Mouse (Mus musculus) intestine, embryonic 14.5 days (tissue): ENCODE measurements at regions not wholly inside any gene's neighbourhood (a gene's known extent, or its start where the extent isn't known, plus 50 kb on each side); places are given as distances from the start of the nearest gene placed in this dataset.

ENCODE experiments used
- ATAC-seq: fragments of 200-750 bp; cut with Nextera tagmentation; replicated peaks from 2 replicates; pipeline ENCODE4 v1.8.0; 2017; ENCODE audit warnings: low read depth, moderate number of reproducible peaks, moderate TSS enrichment, moderate library complexity; ENCODE audit not compliant: low FRiP score, low TSS enrichment
- DNase-seq: peaks from one replicate; pipeline ENCODE4 v3.0.0-alpha.2; 2018; ENCODE audit warnings: low spot score
- H3K27ac ChIP-seq: fragments of 300-500 bp; sonication (generic); 2 replicates; pipeline ENCODE4 v1.5.1; 2014; ENCODE audit warnings: low read depth, mild to moderate bottlenecking, control low read depth
- H3K27me3 ChIP-seq: fragments of 300-500 bp; sonication (generic); replicated peaks from 2 replicates; pipeline ENCODE4 v1.6.1; 2014; ENCODE audit warnings: low read length, control low read depth; ENCODE audit not compliant: control insufficient read depth, insufficient read depth
- H3K36me3 ChIP-seq: fragments of 300-500 bp; sonication (generic); 2 replicates; pipeline ENCODE4 v1.6.1; 2014; ENCODE audit warnings: low read length, control low read depth; ENCODE audit not compliant: control insufficient read depth, insufficient read depth
- H3K4me1 ChIP-seq: fragments of 300-500 bp; sonication (generic); replicated peaks from 2 replicates; pipeline ENCODE4 v1.6.1; 2014; ENCODE audit warnings: low read length, control low read depth, mixed read lengths; ENCODE audit not compliant: control insufficient read depth, insufficient read depth
- H3K4me2 ChIP-seq: fragments of 300-500 bp; sonication (generic); 2 replicates; pipeline ENCODE4 v1.6.1; 2014; ENCODE audit warnings: low read length
- H3K4me3 ChIP-seq: fragments of 300-500 bp; sonication (generic); 2 replicates; pipeline ENCODE4 v1.5.1; 2014; ENCODE audit warnings: low read depth, low read length, control low read depth, mixed read lengths
- H3K9ac ChIP-seq: fragments of 300-500 bp; sonication (generic); 2 replicates; pipeline ENCODE4 v1.6.1; 2014; ENCODE audit warnings: mild to moderate bottlenecking, low read length
- H3K9me3 ChIP-seq: fragments of 300-500 bp; sonication (generic); 2 replicates; pipeline ENCODE4 v1.6.1; 2016; ENCODE audit warnings: low read length, control low read depth; ENCODE audit not compliant: control insufficient read depth
- WGBS: fragments of 180-500 bp; shearing (Covaris S2); extraction: QIAGEN DNeasy Blood & Tissue Kit; methylation state at CpG from one replicate; pipeline ENCODE4 v1.1.7; 2014; 5-methylcytosine and 5-hydroxymethylcytosine counted together

- H3K27ac ChIP-seq = no peak overlapping the region
- 0 out of 2 replicates have a peak, but pooled peaks cover 8% of the 10 kb centered on the region for H3K4me1 ChIP-seq
- H3K4me2 ChIP-seq = no peak overlapping the region
- WGBS = 51% methylated on average over 10 of the region's 10 CpGs
- no peaks in the 10 kb centered on the region for H3K36me3 ChIP-seq
- no peak overlapping the region for H3K9ac ChIP-seq
- no peak overlapping the region for H3K4me3 ChIP-seq
- DNase-seq (peak; percentile 77), ATAC-seq (no peak)
- H3K9me3 ChIP-seq = no peaks in the 10 kb centered on the region
- H3K27me3 ChIP-seq = no peaks in the 10 kb centered on the region
Observed at GRCm38 (mm10) chr13:113509403-113510185, 108.8 kb downstream of the Snx18 start.

DNA sequence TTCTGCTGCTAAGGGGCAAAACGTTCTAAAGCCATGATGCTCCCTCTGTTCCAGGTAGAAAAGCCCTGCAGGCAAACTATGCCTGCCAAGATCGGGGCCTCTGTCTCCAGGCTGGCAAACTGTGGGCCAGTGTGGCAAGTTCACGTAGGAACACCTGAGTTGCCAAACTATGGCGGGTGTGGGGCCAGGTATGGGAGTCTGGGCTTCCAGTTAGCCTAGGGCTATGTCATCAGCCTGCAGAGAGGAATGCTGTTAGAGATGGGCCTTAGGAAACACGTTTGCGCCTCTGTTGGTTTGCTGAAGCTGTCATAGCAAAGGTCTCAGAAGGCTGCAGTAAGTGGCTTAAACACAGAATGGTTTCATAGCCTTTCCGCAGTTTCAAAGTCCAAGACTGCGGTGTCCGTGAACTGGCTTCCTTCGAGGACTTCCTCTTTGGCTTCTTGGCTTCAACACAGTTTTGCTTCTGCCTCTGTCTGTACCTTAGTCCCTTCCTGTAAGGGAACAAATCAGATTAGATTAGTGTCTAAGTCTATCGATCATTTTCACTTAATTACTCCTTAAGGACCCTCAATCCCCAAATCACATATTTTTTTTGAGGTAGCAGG, 110.1 kb downstream of the Snx18 start:
- Histone ChIP-seq H3K27me3 (no peaks in the 10 kb centered on the region), H3K4me1 (0 out of 2 replicates have a peak, but pooled peaks cover 8% of the 10 kb centered on the region), H3K4me2 (no peak overlapping the region), H3K27ac (no peak overlapping the region), H3K36me3 (no peaks in the 10 kb centered on the region), H3K4me3 (no peak overlapping the region), H3K9me3 (no peaks in the 10 kb centered on the region), H3K9ac (no peak overlapping the region)
- ATAC-seq (no peak), DNase-seq (no peak)
- WGBS = 89% methylated on average over 11 of the region's 11 CpGs

GRCm38 (mm10) chr13:113502528-113502927, 115.8 kb downstream of the Snx18 start:
- Histone ChIP-seq H3K9ac (no peak overlapping the region), H3K27me3 (no peaks in the 10 kb centered on the region), H3K36me3 (no peaks in the 10 kb centered on the region), H3K4me2 (no peak overlapping the region), H3K27ac (no peak overlapping the region), H3K4me3 (no peak overlapping the region), H3K4me1 (0 out of 2 replicates have a peak, but pooled peaks cover 3% of the 10 kb centered on the region), H3K9me3 (no peaks in the 10 kb centered on the region)
- ATAC-seq = no peak
- no peak for DNase-seq
- WGBS = 42% methylated on average over 6 of the region's 6 CpGs

- Histone ChIP-seq H3K27ac (no peak overlapping the region), H3K4me2 (no peak overlapping the region), H3K4me3 (no peak overlapping the region), H3K9me3 (no peaks in the 10 kb centered on the region), H3K4me1 (0 out of 2 replicates have a peak, but pooled peaks cover 3% of the 10 kb centered on the region), H3K9ac (no peak overlapping the region), H3K27me3 (no peaks in the 10 kb centered on the region), H3K36me3 (no peaks in the 10 kb centered on the region)
- ATAC-seq (no peak), DNase-seq (no peak)
- 65% methylated on average over 3 of the region's 3 CpGs for WGBS
Observed at GRCm38 (mm10) chr13:113502059-113502458, 116.3 kb downstream of the Snx18 start.

GRCm38 (mm10) chr13:113500373-113500990, 117.9 kb downstream of the Snx18 start:
- ATAC-seq (no peak), DNase-seq (no peak)

GRCm38 (mm10) chr13:113499079-113499710, 119.2 kb downstream of the Snx18 start:
- ATAC-seq = no peak
- H3K36me3 ChIP-seq = no peaks in the 10 kb centered on the region
- no peak overlapping the region for H3K4me2 ChIP-seq
- WGBS = 82% methylated on average over 6 of the region's 6 CpGs
- no peak overlapping the region for H3K9ac ChIP-seq
- no peaks in the 10 kb centered on the region for H3K27me3 ChIP-seq
- no peak for DNase-seq
- H3K4me3 ChIP-seq = no peak overlapping the region
- peaks cover 7% of the 10 kb centered on the region; the same call in 1 of the 2 replicates for H3K4me1 ChIP-seq
- no peak overlapping the region for H3K27ac ChIP-seq
- H3K9me3 ChIP-seq = no peaks in the 10 kb centered on the region

More at GRCm38 (mm10) chr13:113500373-113500990, 117.9 kb downstream of the Snx18 start:
- no peak overlapping the region for H3K27ac ChIP-seq
- H3K9ac ChIP-seq = no peak overlapping the region
- 64% methylated on average over 3 of the region's 3 CpGs for WGBS
- peaks cover 7% of the 10 kb centered on the region; the same call in 1 of the 2 replicates for H3K4me1 ChIP-seq
- no peak overlapping the region for H3K4me2 ChIP-seq
- H3K27me3 ChIP-seq = no peaks in the 10 kb centered on the region
- no peaks in the 10 kb centered on the region for H3K36me3 ChIP-seq
- no peak overlapping the region for H3K4me3 ChIP-seq
- H3K9me3 ChIP-seq = no peaks in the 10 kb centered on the region

- no peak overlapping the region for H3K27ac ChIP-seq
- H3K9me3 ChIP-seq = no peaks in the 10 kb centered on the region
- H3K9ac ChIP-seq = no peak overlapping the region
- no peak overlapping the region for H3K4me3 ChIP-seq
- no peaks in the 10 kb centered on the region for H3K27me3 ChIP-seq
- H3K4me1 ChIP-seq = peaks cover 7% of the 10 kb centered on the region; the same call in 1 of the 2 replicates
- no peaks in the 10 kb centered on the region for H3K36me3 ChIP-seq
- DNase-seq (no peak), ATAC-seq (no peak)
- H3K4me2 ChIP-seq = no peak overlapping the region
- WGBS = 50% methylated on average over 5 of the region's 5 CpGs
Observed at GRCm38 (mm10) chr13:113495595-113496285, 122.6 kb downstream of the Snx18 start.

DNA sequence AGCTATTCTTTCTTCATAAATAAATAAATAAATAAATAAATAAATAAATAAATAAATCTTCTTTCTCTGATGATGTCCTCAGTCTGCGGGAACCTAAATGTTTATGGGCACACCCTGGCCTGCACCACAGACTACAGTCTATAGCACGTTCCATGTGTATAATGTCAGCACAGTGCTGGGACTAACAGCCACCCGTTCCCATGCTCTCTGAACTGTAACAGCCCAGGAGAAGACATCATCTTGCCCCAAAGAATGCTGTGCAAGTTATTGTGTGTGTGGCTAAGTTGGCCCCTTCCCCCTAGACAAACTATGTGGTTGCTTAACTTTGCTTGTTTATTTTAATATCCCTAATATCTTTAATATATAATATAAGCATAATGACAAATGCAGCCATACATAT, 123.2 kb downstream of the Snx18 start:
- whole genome bisulfite sequencing = 75% methylated on average over 3 of the region's 3 CpGs
- peaks cover 5% of the 10 kb centered on the region; the same call in 1 of the 2 replicates for H3K4me1 ChIP-seq
- H3K36me3 ChIP-seq = no peaks in the 10 kb centered on the region
- H3K27ac ChIP-seq = no peak overlapping the region
- no peaks in the 10 kb centered on the region for H3K27me3 ChIP-seq
- 0 out of 2 replicates have a peak, but pooled peaks have one; percentile 47 for ATAC-seq
- DNase-seq = no peak
- no peaks in the 10 kb centered on the region for H3K9me3 ChIP-seq
- H3K4me2 ChIP-seq = no peak overlapping the region
- no peak overlapping the region for H3K4me3 ChIP-seq
- H3K9ac ChIP-seq = no peak overlapping the region
